Mouse (Mus musculus): Measurements from ENCODE around the gene Tmem145.
A peak's percentile ranks its signal among the peaks of the same experiment; 100 is the strongest.
"Not testable (repeated sequence)": the region's sequence is repeated elsewhere in the genome, so short reads cannot be mapped to it uniquely, and the experiment has no call there.

Gene Tmem145

GRCm38 (mm10) chr7:25305956-25306613 lies at the start of gene Tmem145:
Gene Tmem145, plus strand, starts transcription at chr7:25306106.
- peak in 1 of 2 experiments; percentile 71 for DNase-seq

- DNase-seq, result no peak
Measured at GRCm38 (mm10) chr7:25261896-25262295, 44.0 kb upstream of the Tmem145 start.

GRCm38 (mm10) chr7:25263968-25264870 lies 41.7 kb upstream of the Tmem145 start:
- DNase-seq, result no peak

DNA sequence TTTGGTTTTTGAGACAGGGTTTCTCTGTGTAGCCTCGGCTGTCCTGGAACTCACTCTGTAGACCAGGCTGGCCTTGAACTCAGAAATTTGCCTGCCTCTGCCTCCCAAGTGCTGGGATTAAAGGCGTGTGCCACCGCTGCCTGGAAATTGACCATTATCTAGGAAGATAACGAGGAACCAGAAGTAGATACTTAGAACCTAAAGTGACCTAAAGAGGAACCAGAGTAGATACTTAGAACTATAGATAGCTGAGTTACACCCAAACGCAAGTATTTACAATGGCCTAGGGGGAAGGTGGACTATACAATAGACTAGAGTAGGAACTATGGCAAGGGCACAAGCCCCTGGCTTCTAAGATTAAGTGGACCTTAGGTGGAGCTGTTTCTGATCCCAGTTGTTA lies 40.2 kb upstream of the Tmem145 start:
- DNase-seq, result not testable (repeated sequence)

DNA sequence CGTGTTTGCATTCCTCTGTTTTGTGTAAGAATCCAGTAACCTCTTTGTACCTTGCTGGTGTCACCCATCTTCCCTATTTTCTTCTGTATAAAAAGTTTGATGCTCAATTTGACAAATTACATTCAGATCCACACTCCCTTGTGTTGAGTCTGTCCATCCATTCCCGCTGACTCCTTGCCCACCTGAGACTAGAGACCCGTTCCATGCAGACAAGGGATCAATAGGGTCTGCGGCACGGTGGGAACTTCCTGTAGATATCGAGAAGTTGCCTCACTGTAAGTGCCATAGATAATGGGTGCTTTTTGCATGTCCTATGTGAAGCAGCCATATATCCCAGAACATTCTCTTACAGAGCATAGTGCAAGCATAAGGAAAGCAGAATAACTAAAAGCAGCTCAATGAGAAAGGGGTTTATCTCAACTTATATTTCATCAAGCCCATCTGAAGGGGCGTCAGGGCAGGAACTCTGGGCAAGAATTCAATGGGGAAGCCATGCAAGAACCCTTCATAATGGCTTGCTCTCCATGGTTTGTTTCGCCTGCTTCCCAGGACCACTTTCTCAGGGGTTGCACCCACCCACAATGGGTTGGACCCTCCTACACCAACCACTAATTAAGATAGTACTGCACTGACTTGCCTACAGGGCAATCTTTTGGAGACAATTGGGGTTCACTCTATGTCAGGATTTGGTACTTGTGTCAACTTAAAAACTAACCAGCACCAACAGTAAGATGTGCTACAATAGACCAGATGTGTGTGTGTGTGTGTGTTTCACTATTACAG lies 39.5 kb upstream of the Tmem145 start:
- no peak for DNase-seq

DNA sequence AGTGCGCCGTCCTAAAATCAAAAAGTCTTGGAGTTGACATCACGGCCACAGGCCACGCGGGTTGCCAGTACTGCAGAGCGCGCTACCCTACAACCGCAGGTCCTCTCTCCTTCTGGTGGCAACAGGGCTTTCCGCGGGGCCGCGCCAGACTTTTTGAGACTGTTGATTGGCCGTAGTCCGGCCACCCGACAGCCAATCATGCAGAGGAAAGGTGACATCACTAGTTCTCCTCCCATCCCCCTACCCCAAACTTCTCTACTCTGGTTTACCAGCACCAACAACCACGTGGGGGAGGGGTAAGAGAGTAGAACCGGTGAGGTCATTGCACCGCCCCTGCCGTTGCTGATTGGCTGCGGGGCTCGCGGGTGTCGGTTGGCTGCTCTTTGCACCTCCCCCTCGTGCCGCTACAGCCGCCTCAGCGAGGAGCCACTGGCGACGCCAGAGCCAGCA lies 38.6 kb upstream of the Tmem145 start, which contains the start of gene Cic:
Gene Cic, plus strand, starts transcription at position 404 of the 450 bp plus-strand sequence.
- DNase-seq, result peak; percentile 98 to 100

DNA sequence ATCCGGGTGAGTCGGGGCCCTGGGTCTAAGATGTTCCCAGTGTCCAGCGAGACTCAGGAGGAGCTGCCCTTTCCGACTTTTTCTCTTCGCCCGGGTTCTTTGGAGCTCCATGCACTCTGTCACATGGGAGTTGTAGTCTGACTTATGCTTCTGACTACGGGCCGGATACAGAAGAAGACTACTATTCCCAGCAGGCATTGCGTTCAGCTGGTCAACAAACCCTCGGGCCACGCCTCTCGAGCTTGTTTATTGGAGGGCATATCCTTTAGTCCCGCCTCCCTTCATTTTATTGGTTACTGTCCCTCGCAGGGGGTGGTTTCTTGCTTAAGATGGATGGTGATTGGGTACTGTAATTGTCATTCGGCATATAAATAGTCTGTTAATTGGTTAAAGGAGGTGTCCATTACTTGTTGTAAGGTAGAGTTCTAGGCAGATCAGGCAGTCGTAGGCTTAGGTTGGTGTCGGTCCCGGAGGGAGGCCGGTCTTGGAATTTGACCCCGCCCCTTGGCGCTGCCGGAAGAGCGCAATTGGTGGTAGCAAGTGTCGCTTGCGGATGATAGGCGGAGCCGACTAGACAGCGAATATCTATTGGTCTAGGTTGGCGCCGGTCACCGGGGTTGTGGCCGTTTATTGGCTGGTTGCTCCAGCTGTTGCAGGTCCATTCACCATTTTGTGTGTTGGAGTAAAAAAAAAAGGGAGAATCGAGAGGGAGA lies 38.0 kb upstream of the Tmem145 start:
- DNase-seq, result peak; percentile 99 to 100

DNA sequence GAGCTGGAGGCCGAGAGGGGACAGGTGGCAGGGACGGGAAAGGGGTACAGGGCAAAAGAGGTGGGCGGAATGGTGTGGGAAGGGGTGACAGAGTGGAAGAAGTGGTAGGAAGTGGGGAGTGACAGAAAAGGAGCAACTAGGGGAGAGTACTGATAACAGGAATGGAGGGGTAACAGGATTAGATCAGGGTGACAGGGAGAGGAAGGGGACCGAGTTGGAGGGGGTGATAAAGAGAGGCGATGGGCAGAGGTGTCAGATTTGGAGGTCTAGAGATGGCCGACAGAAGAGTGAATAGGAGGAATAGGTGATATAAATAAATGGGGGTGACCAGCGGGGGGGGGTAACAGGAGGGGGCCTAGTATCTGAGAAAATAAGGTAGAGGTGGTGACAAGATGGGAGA lies 37.3 kb upstream of the Tmem145 start:
- no peak for DNase-seq

DNA sequence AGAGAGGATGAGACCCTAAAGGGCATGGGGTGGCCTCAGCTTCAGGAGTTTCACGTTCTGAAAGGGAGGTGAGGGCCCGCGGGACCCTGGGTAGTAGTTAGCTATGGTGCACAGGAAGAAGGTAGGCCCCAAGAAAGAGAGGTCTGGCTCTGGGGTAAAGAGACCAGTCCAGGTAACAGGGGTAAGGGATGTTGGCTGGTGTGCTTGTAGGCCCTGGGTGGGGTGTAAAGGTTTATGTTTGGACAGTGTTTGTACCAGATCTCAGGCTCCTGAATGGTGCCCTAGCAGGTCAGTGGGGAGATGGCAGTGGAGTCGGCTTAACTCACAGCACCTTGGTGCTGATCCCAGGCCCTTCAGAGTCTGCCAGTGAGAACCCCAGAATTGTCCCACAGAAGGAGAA lies 36.9 kb upstream of the Tmem145 start:
- DNase-seq, result no peak

DNA sequence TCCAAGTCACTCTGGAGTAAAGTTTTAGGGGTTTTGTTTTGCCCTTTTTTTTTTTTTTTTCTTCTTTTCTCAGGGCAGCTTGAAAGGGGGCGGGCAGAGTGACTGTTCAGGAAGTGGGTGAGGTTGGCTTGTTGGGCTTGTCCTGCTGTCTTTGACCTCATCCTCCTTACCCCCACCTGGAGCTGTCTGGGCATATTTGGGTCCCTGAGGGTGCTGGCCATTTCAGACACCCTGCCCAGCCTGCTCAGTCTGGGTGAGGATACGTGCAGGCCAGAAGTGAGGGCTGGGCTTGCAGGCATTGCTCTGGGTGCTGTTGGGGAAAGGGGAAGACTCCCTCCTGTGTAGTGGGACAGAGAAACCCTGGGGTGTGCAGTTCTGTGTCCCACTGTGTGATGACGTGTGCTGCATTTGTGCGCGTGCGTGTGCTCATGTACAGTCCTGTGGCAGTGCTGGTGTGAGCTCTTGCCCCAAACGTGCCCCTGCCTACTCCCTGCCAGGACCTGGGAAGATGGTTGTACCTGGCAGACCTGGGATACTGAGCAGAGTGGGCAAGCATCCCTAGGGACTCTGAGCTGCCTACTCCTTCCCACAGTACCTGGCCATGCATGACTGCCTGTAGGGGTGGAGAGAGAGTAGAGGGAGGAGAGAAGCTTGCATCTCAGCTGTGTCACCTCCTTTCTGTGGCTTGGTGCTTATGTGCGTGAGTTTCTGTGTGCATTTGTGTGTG lies 36.2 kb upstream of the Tmem145 start:
- peak in 1 of 2 experiments; percentile 59 for DNase-seq

DNA sequence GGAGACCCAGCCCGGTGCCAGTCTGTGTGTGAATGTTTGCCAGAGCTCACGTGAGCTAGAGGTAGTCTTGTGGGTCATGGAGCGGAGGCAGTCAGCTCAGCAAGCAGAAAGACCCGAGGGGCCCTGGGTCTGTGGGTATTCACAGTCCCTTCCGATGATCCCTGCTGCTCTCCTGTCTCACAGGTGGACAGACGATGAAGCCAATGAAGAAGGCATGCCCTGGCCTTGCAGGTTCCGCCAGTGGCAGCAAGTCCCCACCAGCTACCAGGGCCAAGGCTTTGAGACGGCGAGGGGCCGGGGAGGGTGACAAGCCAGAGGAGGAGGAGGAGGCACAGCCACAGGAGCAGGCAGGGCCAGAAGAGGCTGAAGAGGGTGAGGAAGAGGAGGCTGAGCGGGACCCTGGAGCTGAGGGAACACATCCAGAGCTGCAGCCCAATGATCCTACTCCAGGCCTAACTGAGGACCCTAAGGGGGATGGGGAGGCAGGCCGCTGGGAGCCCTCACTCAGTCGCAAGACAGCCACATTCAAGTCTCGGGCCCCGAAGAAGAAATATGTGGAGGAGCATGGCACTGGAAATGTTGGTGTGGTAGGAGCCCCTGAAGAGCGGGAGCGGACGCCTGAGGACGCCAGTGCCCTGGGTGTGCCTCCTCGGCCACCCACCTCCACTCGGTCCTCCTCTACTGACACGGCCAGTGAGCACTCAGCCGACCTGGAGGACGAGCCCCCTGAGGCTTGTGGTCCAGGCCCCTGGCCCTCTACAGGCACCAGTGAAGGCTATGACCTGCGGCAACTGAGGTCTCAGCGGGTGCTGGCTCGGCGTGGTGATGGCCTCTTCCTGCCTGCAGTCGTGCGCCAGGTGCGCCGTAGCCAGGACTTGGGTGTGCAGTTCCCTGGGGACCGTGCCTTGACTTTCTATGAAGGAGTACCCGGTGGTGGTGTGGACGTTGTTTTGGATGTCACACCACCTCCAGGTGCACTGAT lies 35.0 kb upstream of the Tmem145 start:
- DNase-seq, result no peak

GRCm38 (mm10) chr7:25271651-25272444 lies 34.1 kb upstream of the Tmem145 start:
- no peak for DNase-seq

GRCm38 (mm10) chr7:25272445-25273258 lies 33.3 kb upstream of the Tmem145 start:
- no peak for DNase-seq

- no peak for DNase-seq
Measured at GRCm38 (mm10) chr7:25273259-25274241, 32.4 kb upstream of the Tmem145 start.

GRCm38 (mm10) chr7:25274571-25274970 lies 31.3 kb upstream of the Tmem145 start:
- no peak for DNase-seq

GRCm38 (mm10) chr7:25274996-25275395 lies 30.9 kb upstream of the Tmem145 start:
- DNase-seq, result no peak

Data from kidney, postnatal 36 days (tissue).